Mouse (Mus musculus) olfactory bulb, adult 2 months (tissue): Measurements from ENCODE around the gene Nrk.

Experiments
- CTCF ChIP-seq: fragments of 200-500 bp; IDR thresholded peaks from 2 replicates; pipeline ENCODE4 v1.5.1; 2012; ENCODE audit warnings: low read depth, mild to moderate bottlenecking, low read length, moderate library complexity; ENCODE audit not compliant: insufficient read depth
- POLR2A ChIP-seq: fragments of 200-500 bp; IDR thresholded peaks from 2 replicates; pipeline ENCODE4 v1.6.1; 2012; ENCODE audit warnings: mild to moderate bottlenecking, low read depth, low read length, moderate library complexity; ENCODE audit not compliant: insufficient read depth

DNA sequence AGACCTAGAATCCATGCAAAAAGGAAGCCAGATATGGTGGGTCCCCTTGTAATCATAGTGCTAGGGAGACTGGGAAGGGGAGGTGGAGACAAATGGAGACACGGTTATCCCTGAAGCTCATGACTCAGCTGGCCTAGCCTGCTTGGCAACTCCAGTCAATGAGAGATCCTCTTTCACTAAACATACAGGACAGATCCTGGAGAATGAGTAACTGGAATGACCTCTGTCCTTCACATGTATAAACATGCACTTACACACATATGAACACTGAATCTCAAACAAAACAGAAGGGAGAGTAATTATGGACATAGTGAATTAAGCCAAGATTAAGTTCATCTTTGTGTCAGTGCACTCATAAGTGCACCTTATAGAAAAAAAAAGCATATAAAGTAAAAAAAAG is 138.9 kb downstream of the Nrk start:
- TF ChIP-seq POLR2A (no peak), CTCF (no peak)
